Mouse (Mus musculus) adrenal gland, adult 2 months (tissue): Measurements from ENCODE around the gene Nosip. TPM values are rescaled to one million over a fixed set of nuclear protein-coding genes. Genes with fewer than 3 reads are reported as not detected.

ENCODE experiments used
- DNase-seq: peaks from one replicate; pipeline ENCODE4 v3.0.0; 2021
- polyA plus RNA-seq: library from polyadenylated mRNA; depleted of rRNA; stranded (reverse); fragments of >200 nt; gene quantifications from 2 replicates; pipeline ENCODE4 v1.2.3, GENCODE M21; 2012
- total RNA-seq, 2 experiments: library from RNA; stranded (reverse); gene quantifications; 2 replicates each; pipeline ENCODE4 v1.2.3; 2021

Gene Nosip
- total and polyA plus RNA-seq, 3 experiments, result 40.2 to 89.9 (median 58.1) TPM

DNA sequence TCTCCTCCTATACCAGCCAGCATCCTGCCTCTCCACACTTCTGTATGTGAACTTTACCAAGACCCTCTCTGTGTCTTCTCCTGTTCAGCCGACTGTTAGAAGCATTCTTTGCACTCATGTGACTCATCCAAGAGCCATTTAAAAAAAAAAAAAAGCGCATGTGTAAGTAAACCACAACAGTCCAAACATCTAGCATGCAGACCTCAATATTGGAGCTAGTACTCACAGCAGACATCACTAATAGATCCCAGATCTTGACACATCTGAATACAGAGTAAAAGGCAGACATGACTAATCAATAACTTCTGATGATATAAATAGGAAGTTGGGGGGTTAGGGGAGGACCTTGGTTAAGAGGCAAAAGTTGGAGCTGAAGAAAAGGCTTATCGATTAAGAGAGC lies 26.6 kb upstream of the Nosip start:
- no peak for DNase-seq

DNA sequence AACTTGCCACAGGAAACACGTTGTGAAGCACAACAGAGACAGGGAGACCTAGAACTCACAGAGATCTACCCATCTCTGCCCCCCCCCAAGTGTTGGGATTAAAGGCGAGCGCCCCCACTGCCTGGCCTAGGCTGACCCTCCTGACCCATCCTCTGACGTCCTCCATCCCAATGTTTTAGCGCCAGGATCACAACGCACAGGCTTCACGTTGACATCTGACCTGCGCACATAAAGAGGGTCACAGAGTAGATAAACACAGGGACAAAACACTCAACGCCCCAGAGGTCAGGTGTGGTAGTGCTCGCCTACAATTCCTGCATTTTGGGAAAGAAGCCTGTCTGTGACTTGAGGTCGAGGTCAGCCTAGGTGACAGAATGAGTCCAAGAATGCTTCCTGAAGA lies 25.5 kb upstream of the Nosip start:
- no peak for DNase-seq

DNA sequence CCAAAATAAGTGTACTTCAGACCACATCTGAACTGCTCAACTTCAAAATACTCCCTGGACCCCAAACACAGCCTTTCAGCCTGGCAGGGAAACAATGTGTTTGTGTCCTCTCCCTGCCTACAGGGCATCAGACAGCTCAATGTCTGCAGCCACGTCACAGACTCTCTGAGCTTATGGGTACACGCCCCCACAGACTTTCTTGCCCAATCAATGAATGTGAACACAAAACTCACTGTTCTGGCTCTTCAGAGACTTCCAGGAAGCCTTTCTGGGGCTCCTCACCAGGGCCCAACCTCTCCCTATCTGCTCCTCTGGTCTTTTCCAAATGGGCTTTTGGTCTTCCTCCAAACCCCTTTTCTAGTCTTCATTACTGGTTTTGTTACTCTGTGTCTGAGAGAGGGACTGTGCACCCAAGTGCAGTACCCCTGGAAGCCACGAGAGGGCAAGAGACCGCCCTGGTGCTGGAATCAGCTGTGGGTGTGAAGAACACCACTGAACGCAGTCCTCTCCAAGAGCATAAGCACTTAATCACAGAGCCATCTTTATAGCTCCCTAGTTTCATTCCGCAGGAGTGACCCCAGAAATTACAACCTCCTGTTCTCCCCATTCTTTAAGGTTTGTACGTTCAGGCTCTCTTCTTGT lies 24.4 kb upstream of the Nosip start:
- peak; percentile 68 for DNase-seq

DNA sequence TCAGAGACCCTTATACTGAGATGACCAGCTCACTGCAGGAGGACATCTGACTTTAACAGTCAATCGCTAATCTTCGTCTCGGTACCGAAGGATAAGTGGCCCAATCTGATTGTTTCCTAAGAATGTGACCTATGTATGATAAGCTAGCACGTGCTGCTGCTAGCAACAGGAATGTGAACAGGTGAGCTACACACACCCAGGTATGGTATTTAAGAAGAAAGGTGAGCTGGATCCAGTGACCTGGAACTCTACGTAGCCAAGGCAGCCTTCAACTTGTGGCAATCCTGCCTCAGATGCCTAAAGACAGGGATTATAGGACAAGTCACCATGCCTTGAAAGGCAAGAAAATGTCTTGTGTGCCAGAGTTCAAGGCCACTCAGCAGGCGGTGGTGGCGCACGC lies 23.8 kb upstream of the Nosip start:
- no peak for DNase-seq

DNA sequence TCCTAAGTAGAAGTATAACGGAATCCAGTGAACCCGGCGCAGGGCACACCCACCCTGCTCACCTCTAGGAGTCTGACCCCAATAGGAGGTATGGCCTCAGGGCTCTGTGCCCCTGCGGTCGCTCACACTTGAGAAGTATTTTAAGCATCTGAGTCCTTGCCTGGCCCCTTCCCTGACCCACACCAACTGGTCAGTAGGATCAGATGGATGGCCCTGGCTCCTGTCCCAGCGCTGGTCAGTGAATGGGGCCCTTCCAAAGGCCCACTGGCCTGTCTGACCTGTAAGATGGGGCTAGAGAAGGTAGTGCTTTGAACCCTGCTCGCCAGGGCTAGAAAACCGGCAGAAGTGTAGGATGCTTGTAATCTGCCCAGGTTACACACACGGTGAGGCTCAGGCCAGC lies 21.4 kb upstream of the Nosip start:
- DNase-seq, result no peak

DNA sequence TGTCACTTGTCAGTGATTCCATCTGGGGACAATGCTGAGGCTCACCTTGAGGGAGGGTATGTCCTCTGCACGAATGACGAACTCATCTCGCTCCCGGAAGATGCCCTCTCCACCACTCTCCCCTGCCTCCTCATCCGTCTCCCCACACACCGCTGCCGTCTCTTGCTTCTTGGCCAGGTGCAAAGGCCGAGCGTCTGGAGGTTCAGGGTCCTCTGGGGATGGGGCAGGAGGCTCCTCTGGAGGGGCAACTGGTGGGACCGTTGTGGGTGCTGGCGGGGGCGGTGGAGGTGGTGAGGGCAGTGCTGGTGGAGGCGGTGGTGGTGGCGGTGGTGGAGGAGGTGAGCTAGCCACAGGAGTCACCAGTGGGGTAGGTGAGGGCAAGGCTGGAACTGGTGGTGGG lies 18.9 kb upstream of the Nosip start:
- no peak for DNase-seq

DNA sequence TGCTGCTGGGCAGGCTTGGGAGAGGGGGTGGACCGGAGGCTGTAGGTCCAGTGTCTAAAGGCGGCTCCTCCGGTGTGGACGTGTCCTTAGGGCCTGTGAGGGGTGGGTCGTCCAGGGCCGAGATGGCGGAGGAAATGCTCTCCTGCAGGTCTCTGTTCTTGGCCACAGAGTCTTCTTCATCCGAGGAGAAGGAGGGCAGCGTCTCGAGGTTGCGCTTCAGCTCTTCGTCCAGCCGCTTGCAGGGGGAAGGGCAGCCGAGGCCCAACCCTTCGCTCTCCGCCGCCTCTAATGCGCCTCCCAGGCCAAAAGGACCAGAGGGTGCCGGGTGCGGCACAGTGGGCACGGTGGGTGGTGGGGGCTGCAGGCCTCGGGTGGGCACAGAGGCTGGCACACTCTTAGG lies 16.5 kb upstream of the Nosip start:
- DNase-seq, result no peak

DNA sequence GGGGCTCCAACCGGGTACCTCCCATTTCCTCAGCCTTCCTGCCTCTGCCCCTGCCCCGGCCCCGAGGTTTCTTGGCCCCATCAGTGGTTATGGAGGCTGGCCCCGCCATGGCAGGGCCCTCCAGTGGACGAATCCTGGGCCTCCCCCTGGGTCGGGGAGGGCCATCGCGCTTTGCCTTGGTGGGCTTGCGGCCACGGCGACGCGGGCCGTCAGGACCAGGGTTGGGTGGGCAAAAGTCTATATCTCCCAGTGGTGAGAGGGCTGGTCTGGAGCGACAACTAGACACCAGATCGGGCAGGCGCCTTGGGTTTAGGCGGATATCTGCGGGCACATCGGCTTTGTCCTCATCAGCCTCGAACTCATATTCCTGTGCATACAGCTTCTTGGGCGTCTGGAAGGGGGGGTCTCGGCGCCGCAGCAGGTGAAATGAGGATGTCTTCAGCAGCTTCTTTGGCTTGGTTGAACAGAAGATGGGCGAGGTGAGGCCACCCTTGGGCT lies 15.3 kb upstream of the Nosip start:
- no peak for DNase-seq

DNA sequence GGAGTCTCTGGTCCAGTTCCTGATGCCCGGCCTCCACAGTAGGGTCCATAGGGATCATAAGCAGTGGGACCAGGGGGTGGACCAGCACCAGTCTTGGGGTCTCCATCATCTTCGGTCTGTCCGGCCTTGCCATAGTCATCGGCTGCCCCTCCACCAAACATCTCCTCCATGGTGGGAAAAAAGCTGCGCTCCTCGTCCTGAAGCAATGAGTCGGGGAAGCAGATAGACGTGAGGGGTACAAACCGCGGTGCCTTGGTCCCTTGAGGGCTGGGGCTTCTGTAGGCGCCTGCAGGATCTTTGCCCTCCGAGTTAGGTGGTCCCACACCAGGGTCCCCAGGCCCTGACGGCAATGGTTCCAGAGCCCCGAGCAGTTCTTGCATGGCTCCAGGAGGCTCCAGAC lies 14.7 kb upstream of the Nosip start:
- DNase-seq, result no peak

DNA sequence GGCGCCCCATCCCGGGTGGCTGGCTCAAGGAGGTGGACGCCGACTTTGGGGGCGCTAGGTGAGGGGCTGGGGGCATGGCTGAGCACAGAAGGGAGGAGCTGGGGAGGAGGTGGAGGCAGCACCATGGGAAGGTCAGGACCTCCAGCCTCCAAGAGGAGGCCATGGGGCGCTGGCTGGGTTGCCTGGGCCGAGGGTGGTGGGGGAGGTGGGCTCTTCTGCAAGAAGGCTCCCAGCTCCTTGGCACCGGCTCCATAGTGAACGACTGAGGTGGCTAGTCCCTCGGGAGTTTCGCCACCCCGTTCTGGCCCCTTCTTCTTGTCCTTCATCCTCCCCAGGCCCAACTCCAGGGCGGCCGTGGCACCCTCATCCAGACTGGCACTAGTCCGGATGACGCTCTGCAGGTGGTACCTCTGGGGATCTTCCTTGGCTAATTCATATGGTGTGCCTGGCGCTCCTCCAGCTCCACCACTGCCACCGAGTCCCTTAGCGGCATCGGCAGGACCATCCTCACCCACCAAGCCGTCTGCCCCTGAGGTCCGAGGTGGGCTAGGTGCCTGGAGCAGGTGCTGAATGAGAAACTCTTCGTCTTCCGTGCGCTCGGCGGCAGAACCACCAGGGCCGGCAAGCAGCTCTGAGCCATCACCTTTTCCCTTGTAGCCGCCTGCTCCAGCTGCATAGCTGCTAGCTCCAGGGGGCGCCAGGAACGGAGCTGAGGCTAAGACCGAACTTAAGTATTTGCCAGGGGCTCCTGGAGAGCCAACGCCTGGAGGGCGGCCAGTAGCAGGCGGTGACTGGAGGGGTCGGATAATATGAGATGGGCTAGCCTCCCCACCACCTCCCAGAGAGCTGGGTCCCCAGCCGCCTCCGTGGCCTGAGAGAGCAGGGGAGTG lies 14.0 kb upstream of the Nosip start:
- no peak for DNase-seq

DNA sequence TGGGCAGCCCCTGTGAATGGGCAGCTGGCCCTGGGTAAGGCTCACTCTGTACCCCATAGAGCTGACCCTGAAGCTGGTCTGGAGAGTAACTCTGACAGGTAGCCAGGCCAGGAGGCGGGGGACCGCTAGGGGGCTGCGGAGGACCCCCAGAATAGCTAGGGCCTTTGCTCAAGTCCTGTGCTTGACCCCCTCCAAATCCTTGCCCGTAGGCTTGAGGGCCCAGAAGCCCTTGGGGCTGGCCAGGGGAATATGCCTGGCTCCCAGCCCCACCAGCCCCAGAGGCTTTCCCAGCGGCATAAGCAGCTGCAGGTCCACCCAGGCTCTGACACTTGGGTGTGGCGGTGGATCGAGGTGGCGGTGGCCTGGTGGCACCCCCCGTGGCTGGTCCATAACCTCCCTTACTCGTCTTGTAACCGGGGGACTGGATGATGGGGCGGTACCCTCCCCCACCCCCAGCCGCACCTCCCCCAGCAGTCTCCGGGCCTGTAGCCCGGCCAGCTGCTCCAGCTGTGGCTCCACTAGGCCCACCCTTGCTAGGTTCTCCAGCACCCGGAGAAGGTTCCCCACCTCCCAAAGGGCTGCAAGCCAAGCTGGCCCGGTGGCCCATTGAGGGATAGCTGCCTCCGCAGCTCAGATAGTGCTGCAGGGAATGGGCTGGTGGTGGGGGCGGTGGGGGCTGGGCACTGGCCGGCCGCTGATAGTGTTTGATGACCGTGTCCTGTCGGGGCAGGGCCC lies 13.1 kb upstream of the Nosip start:
- no peak for DNase-seq

DNA sequence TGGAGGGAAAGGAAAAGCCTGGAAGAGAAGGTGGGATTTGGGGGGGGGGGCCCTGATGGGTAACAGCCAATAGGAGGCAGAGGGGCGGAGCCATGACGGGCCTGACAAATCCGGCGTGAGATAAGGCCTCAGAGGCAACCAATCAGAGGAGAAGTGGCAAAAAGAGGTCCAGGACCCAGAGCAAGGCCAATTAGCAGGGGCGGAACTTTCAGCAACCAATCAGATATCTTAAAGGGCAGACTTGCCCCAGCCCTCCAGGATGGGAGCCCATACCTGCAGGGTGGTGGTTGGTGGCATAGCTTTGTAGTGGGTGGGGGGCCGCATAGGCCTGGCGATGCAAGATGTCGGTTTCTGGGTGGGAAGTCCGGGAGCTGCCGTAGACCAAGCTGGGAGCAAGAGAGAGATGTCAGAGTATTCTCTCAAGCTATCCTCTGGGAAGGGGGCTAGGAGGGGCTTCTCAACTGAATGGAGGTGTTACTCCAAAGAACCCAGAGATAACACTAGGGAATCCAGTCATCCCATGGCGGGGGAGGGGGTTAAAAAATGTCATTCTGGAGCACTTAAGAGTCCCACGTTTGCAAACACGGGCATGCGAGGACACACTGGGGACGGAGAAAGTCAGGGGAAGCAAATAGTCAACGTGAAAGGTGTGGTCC lies 11.2 kb upstream of the Nosip start:
- peak; percentile 86 for DNase-seq

DNA sequence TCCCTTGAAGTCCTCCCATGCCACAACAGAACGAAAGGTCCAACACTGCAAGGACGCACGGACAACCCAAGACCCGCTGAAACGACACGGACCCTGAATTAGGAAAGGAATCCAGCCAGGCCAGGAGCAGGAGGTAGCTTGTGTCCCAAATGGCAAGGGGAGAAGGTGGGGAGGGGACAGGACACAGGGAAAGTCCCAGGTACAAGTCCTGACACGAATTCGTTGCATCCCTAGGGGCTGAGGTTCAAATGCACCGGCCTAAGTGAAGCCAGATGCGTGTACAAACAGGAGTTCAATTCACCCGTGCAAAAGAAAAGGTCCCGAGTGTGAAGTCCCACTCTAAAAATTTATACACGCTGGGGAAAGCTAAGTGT lies 10.6 kb upstream of the Nosip start:
- DNase-seq, result no peak

DNA sequence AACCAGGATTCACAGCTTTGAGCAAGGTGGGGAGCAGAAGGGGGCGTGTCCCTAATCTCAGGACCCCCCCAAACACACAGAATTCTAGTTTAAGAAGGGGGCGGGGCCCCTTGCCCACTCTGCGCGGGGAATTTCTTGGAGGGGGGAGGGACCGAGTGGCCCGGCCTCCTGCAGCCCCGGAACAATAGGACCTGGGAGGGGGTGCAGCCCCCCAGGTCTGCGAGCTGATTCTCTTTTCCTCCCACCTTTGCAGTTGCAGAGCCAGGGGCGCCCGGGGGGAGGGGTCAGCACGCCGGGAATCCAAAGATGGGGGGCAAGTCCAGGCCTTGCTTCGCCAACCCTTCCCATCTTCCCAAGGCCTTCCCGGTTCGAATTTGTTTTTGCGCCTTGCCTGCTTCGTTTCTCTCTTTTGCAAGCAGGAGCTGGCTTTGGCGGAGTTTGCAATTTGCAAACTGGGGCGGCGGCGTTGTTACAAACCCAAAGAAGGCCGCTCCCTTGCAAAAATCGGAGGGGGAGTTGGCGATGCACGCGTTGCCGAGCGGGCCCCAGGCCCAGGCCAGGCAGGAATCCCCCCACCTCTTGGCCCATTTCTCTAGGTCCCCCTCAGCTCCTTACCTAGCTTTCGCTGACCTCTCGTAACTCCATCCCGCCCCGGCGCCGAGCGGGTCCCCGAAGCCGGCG lies 9.9 kb upstream of the Nosip start:
- peak; percentile 70 for DNase-seq

DNA sequence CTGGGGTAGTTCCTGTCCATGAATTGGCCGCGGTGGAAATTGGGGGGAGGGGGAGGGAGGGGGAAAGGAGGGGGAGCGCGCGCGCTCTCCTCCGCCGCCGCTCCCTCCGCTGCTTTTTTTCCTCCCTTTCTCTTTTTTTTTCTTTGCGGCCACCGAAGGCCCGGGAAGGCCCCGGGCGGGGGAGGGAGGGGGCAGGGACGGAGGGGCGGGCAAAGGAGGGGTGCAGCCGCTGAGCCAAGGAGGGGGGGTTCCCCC lies 9.4 kb upstream of the Nosip start, which contains the start of gene Prr12:
Prr12 (minus strand) TSS at position 20 of the 255 bp plus-strand sequence.
- no peak for DNase-seq

DNA sequence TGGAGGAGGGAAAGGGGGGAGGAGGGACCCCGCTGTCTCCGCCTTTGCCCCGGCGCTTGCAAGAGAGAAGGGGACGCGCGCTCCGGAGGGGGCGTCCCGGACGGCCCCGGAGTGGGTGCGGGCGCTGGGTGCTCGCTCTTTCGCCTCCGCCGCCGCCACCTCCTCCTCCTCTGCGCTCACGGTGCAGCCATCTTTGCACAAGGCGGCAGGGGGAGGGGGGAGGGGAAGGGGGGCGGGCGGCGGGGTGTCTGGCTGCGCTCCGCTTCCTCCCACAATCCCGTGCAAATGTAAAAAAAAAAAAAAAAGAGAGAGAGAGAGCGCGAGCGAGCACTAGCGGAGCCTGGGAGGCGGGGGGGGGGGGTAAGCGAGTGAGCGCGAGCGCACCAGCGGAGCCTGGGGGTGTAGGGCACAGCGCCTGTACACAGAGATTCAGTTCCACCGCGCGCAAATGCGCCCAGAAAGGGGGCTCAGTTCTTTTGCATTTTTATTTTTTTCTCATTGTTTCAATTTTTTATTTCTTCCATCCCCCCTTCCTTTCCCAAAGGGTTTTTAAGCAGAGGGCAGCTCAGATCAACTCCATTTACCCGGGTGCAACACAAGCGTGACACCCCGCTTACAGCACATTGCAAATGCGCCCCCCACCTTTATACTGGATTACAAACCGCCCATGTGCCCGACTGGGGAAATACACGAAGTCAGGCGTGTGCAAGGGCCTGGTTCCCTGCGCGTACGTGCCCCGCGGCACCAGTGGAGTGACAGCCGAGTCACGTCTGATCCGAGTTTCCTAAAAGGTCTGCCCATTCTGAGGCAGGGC lies 8.9 kb upstream of the Nosip start:
- DNase-seq, result peak; percentile 91

DNA sequence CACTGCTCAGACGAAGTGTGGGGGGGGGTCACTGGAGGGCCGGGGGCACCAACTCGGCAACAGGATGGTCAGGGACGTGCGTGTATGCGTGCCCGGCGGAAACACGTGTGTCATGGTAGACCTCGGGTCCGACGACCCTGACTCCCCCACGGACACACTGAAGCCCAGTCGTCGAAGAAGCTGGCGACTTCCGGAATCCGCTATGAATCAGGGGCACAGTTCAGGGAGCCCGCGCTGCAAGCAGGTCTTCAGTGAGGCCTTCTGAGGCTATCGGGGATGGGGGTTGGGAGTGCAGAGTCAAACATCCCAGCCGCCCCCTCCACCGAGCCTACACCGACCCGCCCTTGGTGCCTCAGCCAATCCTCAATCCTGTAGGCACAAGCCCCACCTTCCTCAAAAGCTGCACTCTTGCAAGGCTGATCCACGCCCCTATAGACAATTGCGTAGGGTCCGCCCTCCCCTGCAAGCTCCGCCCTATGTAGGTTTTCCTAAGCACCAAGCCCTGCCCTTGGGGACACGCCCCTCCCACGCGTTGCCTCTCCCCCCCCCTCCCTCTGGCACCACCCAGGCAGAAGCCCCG lies 8.2 kb upstream of the Nosip start:
- peak; percentile 98 for DNase-seq

DNA sequence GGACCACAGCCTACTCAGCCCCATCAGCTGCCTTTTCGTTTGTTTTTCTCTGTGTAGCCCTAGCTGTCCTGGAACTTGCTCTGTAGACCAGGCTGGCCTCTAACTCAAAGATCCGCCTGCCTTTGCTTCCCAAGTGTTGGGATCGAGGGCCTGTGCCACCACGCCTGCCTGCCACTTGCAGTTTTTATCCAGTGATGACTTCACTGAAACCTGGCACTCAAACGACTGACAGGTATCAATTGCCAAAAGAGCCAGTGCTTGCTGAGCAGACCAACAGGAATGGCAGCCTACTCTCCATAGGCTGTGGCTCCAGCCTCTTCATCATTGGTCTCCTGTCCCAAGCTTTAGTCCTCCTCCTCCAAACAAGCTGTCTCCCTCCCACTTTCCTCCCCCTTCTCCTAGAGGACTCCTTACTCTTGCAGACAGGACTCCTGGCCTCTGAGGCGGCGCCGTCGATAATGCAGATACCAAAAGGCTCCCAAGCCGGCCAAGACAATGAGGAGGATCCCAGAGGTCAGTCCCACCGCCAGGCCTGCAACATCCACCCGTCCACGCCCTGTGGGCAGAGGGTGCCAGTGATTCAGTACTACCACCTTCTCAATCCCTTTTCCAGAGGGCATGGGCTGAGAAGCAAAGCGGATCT lies 5.8 kb upstream of the Nosip start:
- DNase-seq, result no peak

DNA sequence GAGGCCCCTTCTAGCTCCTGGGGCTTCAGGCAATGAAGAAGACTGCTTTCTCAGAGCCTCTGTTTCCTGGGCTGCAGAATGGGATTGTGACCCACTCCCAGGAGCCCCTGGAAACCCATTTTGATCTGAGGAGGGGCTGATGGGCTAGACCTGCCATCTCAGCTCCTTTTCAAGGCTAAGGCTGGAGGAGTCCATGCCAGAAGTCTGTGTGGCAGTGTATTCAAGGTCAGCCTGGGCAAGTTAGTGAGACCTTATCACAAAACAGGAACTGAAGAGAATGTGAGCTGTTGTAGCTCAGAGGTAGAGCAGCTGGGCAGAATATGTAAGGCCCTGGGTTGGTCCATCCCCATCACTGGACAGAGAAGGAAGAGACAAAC lies 5.3 kb upstream of the Nosip start:
- peak; percentile 38 for DNase-seq
